Mouse (Mus musculus) neural tube, embryonic 14.5 days (tissue): ENCODE measurements around the gene Ascl2. TPM values are rescaled to one million over a fixed set of nuclear protein-coding genes. Genes with fewer than 3 reads are reported as not detected.

Experiments used
- ATAC-seq: fragments of 200-750 bp; cut with Nextera tagmentation; 2 replicates; pipeline ENCODE4 v1.8.0; 2017; ENCODE audit warnings: low read depth, mild to moderate bottlenecking, moderate TSS enrichment, moderate library complexity
- H3K27ac ChIP-seq: fragments of 300-500 bp; sonication (generic); 2 replicates; pipeline ENCODE4 v1.5.1; 2014; ENCODE audit warnings: low read depth, mild to moderate bottlenecking, control low read depth, low read length, moderate library complexity, mixed read lengths
- H3K27me3 ChIP-seq: fragments of 300-500 bp; sonication (generic); 2 replicates; pipeline ENCODE4 v1.6.1; 2014; ENCODE audit warnings: low read length; ENCODE audit not compliant: control insufficient read depth, insufficient read depth
- H3K36me3 ChIP-seq: fragments of 300-500 bp; sonication (generic); 2 replicates; pipeline ENCODE4 v1.6.1; 2014; ENCODE audit warnings: low read length, mixed read lengths; ENCODE audit not compliant: control insufficient read depth, insufficient read depth
- H3K4me1 ChIP-seq: fragments of 300-500 bp; sonication (generic); 2 replicates; pipeline ENCODE4 v1.6.1; 2014; ENCODE audit warnings: low read length; ENCODE audit not compliant: control insufficient read depth, insufficient read depth
- H3K4me2 ChIP-seq: fragments of 300-500 bp; sonication (generic); 2 replicates; pipeline ENCODE4 v1.6.1; 2014; ENCODE audit warnings: mild to moderate bottlenecking, low read depth, low read length, control low read depth
- H3K4me3 ChIP-seq: fragments of 300-500 bp; sonication (generic); 2 replicates; pipeline ENCODE4 v1.5.1; 2014; ENCODE audit warnings: low read depth, low read length, control low read depth, mixed read lengths
- H3K9ac ChIP-seq: fragments of 300-500 bp; sonication (generic); replicated peaks from 2 replicates; pipeline ENCODE4 v1.6.1; 2014; ENCODE audit warnings: low read depth, mild to moderate bottlenecking, control low read depth, low read length, mixed read lengths
- H3K9me3 ChIP-seq: fragments of 300-500 bp; sonication (generic); 2 replicates; pipeline ENCODE4 v1.6.1; 2016; ENCODE audit warnings: low read length; ENCODE audit not compliant: control insufficient read depth
- WGBS: fragments of 180-500 bp; shearing (Covaris S2); extraction: QIAGEN DNeasy Blood & Tissue Kit; methylation state at CpG from one replicate; pipeline ENCODE4 v1.1.7; 2014; 5-methylcytosine and 5-hydroxymethylcytosine counted together
- polyA plus RNA-seq: library from polyadenylated mRNA; unstranded; fragments of >200 nt; fragmentation: Nextera tagmentation; extraction: Ambion mirVana; gene quantifications from 2 replicates; pipeline ENCODE4 v1.2.1, GENCODE M21; 2014

Ascl2 gene
- polyA plus RNA-seq, 1 experiment from 2014 or later: 0.46 TPM

DNA sequence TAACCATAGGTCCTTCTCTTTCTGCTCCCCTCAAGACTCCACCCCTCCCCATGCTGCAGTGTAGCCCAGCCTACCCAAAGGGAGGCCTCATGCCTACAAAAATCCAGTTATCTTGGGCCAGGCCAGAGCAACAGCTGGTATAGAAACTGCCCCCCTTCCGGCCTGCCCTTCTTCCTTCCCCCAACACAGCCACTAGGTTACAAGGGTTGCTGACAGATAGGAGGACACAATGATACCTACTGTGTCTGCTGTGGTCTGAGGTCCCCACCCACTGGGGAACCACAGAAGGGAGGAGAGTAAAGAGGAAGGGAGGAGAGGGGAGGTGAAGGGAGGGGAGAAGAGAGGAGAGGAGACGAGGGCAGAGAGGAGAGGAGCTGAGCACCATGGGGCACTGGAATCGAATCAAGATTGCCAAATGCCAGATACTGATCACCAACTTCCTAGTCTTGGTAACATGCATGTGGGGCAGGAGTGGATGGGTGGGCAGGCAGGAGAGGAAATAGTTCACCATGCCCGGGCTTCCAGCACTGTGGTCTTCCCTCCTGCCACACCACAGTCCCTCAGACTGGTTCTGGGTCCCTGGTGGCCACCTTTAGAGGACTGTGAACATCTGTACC, 35.8 kb upstream of the Ascl2 start, which contains the start of gene Tspan32:
Gene Tspan32, plus strand, starts transcription at position 320 of the 617 bp plus-strand sequence.
- no peak for ATAC-seq
- H3K27me3 ChIP-seq: no peaks in the 10 kb centered on the region
- WGBS: 75% methylated on average over 4 of the region's 4 CpGs
- peaks cover 9% of the 10 kb centered on the region; the same call in 1 of the 2 replicates for H3K4me1 ChIP-seq
- H3K4me2 ChIP-seq: no peak within 1 kb of the TSS
- no peak within 1 kb of the TSS for H3K9ac ChIP-seq
- no peaks in the 10 kb centered on the region for H3K36me3 ChIP-seq
- H3K9me3 ChIP-seq: no peaks in the 10 kb centered on the region
- H3K4me3 ChIP-seq: no peak within 1 kb of the TSS
- no peak within 1 kb of the TSS for H3K27ac ChIP-seq

DNA sequence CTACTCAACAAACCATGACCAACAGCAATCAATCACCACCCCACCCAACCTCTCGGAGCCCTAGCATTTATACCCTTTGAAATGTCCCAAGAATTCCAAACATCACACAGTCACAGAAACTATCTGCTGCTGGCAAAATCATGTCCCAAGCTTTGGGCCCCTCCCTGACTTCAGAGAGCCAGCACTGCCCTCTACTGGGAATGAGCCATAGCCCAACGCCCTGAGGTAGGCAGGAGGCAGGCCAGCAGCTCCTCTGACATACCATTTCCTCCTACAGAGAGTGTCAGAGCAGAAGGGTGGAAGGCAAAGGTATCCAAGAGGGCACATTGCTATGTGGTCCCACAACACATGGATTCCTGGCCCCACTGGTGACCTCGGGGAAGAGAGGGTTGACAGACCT, 33.6 kb upstream of the Ascl2 start:
- Histone ChIP-seq H3K9me3 (no peaks in the 10 kb centered on the region), H3K4me3 (no peak overlapping the region), H3K27ac (no peak overlapping the region), H3K27me3 (no peaks in the 10 kb centered on the region), H3K36me3 (no peaks in the 10 kb centered on the region), H3K4me1 (no peaks in the 10 kb centered on the region), H3K9ac (no peak overlapping the region), H3K4me2 (no peak overlapping the region)
- ATAC-seq: no peak
- 22% methylated on average over 3 of the region's 3 CpGs for WGBS

DNA sequence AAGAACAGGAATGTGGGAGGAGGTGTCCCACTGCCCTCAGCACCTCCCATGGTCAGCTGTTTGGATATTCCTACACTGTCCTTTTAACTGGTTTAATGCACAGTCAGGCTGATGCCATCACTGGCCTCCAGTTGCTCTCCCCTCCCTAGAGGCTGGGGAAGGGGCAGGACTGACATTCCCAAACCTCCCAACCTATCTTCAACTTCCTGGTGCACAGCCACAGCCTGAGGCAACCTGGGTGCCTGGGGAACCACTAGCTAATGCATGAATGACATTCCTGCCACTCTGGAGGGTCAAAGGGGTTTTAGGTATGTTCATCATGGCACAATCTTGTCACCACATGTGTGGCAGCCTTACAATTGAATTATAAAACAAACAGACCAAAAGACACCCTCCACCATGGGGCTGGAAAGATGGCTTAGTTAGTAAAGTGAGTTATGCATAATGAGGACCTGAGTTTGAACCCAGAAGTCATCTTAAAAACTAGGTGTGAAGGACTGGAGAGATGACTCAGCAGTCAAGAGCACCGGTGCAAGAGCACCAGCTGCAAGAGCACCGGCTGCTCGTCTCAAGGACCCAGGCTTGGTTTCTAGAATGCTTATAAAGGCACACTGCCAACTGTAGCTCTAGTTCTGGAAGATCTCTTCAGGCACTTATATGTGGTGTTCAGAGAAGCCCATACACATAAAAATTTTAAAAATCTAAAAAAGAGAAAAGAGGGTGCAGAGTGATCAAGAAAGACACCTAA, 28.5 kb upstream of the Ascl2 start:
- WGBS: 73% methylated on average over 3 of the region's 3 CpGs
- H3K4me3 ChIP-seq: no peak overlapping the region
- ATAC-seq: no peak
- H3K27me3 ChIP-seq: no peaks in the 10 kb centered on the region
- no peak overlapping the region for H3K27ac ChIP-seq
- no peak overlapping the region for H3K4me2 ChIP-seq
- H3K36me3 ChIP-seq: no peaks in the 10 kb centered on the region
- H3K9me3 ChIP-seq: no peaks in the 10 kb centered on the region
- H3K4me1 ChIP-seq: no peaks in the 10 kb centered on the region
- H3K9ac ChIP-seq: no peak overlapping the region

DNA sequence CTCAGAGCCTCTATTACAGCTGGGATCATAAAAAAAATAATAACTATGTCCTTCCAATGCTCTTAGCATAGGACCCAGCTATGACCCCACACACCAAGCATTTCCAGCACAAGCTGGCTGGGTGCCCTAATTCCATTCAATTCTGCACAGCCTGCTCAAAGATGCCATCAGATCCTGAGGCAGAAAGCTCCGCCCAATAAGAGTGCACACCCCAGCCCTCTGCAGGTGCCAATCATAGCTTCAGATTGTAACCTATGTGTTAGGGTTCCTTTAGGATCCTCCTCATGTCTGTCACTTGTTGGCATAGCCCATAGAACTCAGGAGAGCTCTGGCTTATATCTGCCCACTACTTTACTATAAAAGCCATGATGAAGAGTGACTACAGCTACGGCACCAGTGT, 27.9 kb upstream of the Ascl2 start:
- WGBS: 80% methylated on average over 2 of the region's 2 CpGs
- H3K27ac ChIP-seq: no peak overlapping the region

DNA sequence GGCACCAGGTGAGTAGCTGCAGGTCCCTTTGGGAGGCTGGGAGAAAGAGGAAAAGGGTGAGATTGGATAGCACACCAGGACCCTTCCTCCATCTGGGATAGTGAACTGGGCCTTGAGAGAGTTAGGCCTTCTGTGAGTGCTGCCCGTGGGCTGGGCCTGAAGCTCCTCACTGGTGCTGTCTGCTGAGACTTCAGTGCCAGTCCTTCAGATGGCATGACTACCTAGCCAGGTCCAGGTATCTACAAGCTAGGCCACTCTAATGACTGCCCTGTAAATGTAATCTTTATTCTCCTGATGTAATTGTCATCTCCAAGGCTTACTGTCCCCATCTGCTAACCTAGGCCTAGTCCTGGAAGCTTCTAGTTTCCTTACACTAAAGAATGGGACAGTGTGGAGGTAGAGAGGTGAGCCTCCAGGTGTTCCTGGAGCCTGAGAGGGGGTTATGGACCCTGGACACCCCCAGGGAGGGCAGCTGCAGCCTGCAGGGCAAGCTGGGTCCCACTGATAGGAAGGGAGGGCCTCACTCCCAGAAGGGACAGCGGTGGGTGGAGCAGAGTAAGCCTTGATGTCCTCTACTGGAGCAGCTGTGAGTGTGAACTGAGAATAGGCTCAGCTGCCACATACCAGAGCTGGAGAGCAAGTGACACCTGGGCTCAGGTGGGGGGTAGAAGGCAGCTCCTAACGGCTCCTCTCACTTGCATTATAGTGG, 26.7 kb upstream of the Ascl2 start:
- ATAC-seq: no peak
- Histone ChIP-seq H3K4me1 (no peaks in the 10 kb centered on the region), H3K4me3 (no peak overlapping the region), H3K27ac (no peak overlapping the region), H3K9ac (no peak overlapping the region), H3K36me3 (no peaks in the 10 kb centered on the region), H3K4me2 (no peak overlapping the region), H3K27me3 (no peaks in the 10 kb centered on the region), H3K9me3 (no peaks in the 10 kb centered on the region)
- WGBS: 75% methylated on average over 3 of the region's 3 CpGs

More for the DNA sequence above, 27.9 kb upstream of the Ascl2 start:
- H3K9ac ChIP-seq: no peak overlapping the region
- no peak for ATAC-seq
- no peaks in the 10 kb centered on the region for H3K4me1 ChIP-seq
- H3K4me3 ChIP-seq: no peak overlapping the region
- H3K36me3 ChIP-seq: no peaks in the 10 kb centered on the region
- no peaks in the 10 kb centered on the region for H3K9me3 ChIP-seq
- H3K4me2 ChIP-seq: no peak overlapping the region
- no peaks in the 10 kb centered on the region for H3K27me3 ChIP-seq

DNA sequence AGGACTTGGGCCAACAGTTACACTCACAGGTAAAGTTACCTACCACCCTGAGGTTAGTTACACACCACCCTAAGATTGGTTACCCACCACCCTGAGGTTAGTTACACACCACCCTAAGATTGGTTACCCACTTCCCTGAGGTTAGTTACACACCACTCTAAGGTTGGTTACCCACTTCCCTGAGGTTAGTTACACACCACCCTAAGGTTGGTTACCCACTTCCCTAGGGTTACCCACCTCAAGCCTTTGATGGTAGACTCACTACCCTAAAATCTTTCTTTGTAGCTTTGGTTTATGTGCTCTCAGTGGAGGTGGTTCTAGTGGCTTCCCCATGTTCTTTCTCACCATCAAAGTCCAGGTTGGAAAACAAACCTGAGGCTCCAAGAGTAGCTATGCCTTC, 25.9 kb upstream of the Ascl2 start:
- ATAC-seq: no peak
- Histone ChIP-seq H3K4me1 (no peaks in the 10 kb centered on the region), H3K27me3 (no peaks in the 10 kb centered on the region)

DNA sequence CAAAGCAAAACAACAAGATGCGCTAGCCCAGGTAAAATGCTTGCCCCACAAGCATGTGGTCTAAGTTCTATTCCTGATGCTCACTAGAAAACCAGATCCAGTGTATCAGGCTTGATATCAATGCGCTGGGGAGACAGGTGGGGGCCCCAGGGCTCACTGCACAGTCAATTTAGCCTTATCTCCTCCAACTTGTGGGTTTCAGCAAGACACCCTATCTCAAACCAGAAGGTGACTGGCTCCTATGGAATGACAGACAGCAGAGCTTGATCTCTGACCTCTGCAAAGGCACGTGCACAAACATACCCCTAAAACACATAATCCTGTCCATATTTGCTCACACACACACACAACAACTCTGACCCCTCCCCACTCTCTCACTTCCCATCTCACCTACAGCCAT, 18.7 kb upstream of the Ascl2 start:
- Histone ChIP-seq H3K9ac (no peak overlapping the region), H3K27ac (no peak overlapping the region), H3K27me3 (no peaks in the 10 kb centered on the region), H3K9me3 (no peaks in the 10 kb centered on the region), H3K4me3 (no peak overlapping the region), H3K4me1 (no peaks in the 10 kb centered on the region), H3K4me2 (no peak overlapping the region), H3K36me3 (no peaks in the 10 kb centered on the region)
- WGBS: 92% methylated on average over 3 of the region's 3 CpGs
- ATAC-seq: no peak

More for the DNA sequence above, 25.9 kb upstream of the Ascl2 start:
- Histone ChIP-seq H3K27ac (no peak overlapping the region), H3K9ac (no peak overlapping the region), H3K36me3 (no peaks in the 10 kb centered on the region), H3K4me3 (no peak overlapping the region), H3K4me2 (no peak overlapping the region), H3K9me3 (no peaks in the 10 kb centered on the region)

DNA sequence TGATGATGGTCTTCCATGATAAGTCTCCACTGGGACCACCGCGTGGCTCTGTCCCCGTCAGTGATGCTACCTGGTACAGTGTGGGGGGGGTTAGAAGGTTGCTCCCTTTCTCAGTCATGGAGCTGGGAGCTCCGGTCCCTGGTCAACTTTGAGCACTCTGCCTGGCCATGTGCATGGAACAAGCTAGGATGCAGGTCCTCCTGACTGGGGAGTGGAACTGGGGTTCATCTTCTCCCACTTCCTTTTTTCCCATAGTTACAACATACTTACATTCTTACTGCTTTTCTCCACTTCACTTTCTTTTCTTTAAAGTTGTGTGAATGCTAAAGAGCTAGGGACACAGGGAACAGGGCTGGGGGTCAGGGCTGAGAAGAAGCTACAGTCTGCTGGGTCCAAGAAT, 16.1 kb upstream of the Ascl2 start:
- H3K9ac ChIP-seq: no peak overlapping the region
- H3K27me3 ChIP-seq: no peaks in the 10 kb centered on the region
- 96% methylated on average over 4 of the region's 4 CpGs for WGBS
- H3K27ac ChIP-seq: no peak overlapping the region
- no peaks in the 10 kb centered on the region for H3K9me3 ChIP-seq
- no peak for ATAC-seq
- no peak overlapping the region for H3K4me3 ChIP-seq
- H3K4me1 ChIP-seq: no peaks in the 10 kb centered on the region
- H3K4me2 ChIP-seq: no peak overlapping the region
- no peaks in the 10 kb centered on the region for H3K36me3 ChIP-seq

DNA sequence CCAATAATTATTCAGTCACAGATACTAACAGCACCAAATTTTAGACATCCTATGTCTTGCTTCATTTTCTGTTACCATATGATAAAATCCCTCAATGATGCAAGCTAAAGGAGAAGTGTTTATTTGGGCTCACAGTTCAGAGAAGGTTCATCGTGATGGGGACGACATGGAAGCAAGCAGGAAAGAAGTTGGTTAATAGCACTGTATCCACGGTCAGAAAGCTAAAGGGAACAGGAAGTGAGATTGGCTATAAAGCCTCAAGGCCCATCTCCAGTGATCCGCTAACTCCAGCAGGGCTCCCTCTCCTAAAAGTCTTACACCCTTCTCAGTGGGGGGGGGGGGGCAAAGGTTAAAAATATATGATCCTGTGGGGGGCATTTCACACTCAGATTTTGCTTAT, 12.8 kb upstream of the Ascl2 start:
- Histone ChIP-seq H3K27ac (no peak overlapping the region), H3K36me3 (no peaks in the 10 kb centered on the region), H3K4me2 (no peak overlapping the region), H3K9ac (no peak overlapping the region), H3K4me3 (no peak overlapping the region), H3K27me3 (no peaks in the 10 kb centered on the region), H3K4me1 (no peaks in the 10 kb centered on the region), H3K9me3 (no peaks in the 10 kb centered on the region)
- ATAC-seq: no peak
- 75% methylated on average over 4 of the region's 4 CpGs for WGBS
